Mouse (Mus musculus) left cerebral cortex, postnatal 25 days (tissue): ENCODE results near the gene Fam169a. TPM values are rescaled to one million over a fixed set of nuclear protein-coding genes. Genes with fewer than 3 reads are reported as not detected.
"Not testable (repeated sequence)": the region's sequence is repeated elsewhere in the genome, so short reads cannot be mapped to it uniquely, and the experiment has no call there.

Experiments
- DNase-seq, 2 experiments: peaks; one replicate each; pipeline ENCODE4 v3.0.0; 2022; ENCODE audit warnings: low spot score in 2 of 2, mixed read lengths in 1 of 2
- intact Hi-C: fragments of 180-260 bp; cut with DNase I; formaldehyde crosslinking; loops from one replicate; pipeline ENCODE4 v1.15.1; 2025
- total RNA-seq, 2 experiments: library from RNA; stranded (reverse); gene quantifications; 2 replicates each; pipeline ENCODE4 v1.2.3; 2021

Fam169a gene
- total RNA-seq, result 10 to 100 TPM; 42.6 to 48.6 TPM

- intact Hi-C loops, result no loop called here
- DNase-seq, result no peak
Observed at GRCm38 (mm10) chr13:97066649-97067550, at the start of gene Fam169a. Gene Fam169a (plus strand): TSS chr13:97067286.

GRCm38 (mm10) chr13:97017711-97018110 is 49.4 kb upstream of the Fam169a start:
- no peak for DNase-seq
- intact Hi-C loops, result no loop called here

- intact Hi-C loops, result no loop called here
- DNase-seq, result no peak
Observed at GRCm38 (mm10) chr13:97020122-97020521, 47.0 kb upstream of the Fam169a start.

- DNase-seq, result no peak
- intact Hi-C loops, result no loop called here
Observed at GRCm38 (mm10) chr13:97021906-97022305, 45.2 kb upstream of the Fam169a start.

- no peak for DNase-seq
- intact Hi-C loops, result no loop called here
Observed at GRCm38 (mm10) chr13:97030075-97030474, 37.0 kb upstream of the Fam169a start.

GRCm38 (mm10) chr13:97034262-97034661 is 32.8 kb upstream of the Fam169a start, which contains the start of gene 1700029F12Rik:
Gene 1700029F12Rik (minus strand): TSS chr13:97034362.
- no peak for DNase-seq
- intact Hi-C loops, result no loop called here

GRCm38 (mm10) chr13:97051158-97051557 is 15.9 kb upstream of the Fam169a start:
- peak in 1 of 2 experiments; percentile 20 for DNase-seq
- intact Hi-C loops, result loop anchor here (10.0 kb wide), 1 partner anchor 196 kb away; no protein-coding TSS in a partner anchor

GRCm38 (mm10) chr13:97052667-97053066 is 14.4 kb upstream of the Fam169a start:
- intact Hi-C loops, result loop anchor here (10.0 kb wide), 1 partner anchor 198 kb away; no protein-coding TSS in a partner anchor
- DNase-seq, result peak; percentile 80 to 82

- intact Hi-C loops, result loop anchor here (10.0 kb wide), 1 partner anchor 199 kb away; no protein-coding TSS in a partner anchor
- DNase-seq, result no peak
Observed at GRCm38 (mm10) chr13:97053844-97054243, 13.2 kb upstream of the Fam169a start.

- DNase-seq, result no peak
- intact Hi-C loops, result loop anchor here (10.0 kb wide), 1 partner anchor 203 kb away; no protein-coding TSS in a partner anchor
Observed at GRCm38 (mm10) chr13:97057817-97058216, 9.3 kb upstream of the Fam169a start.

- no peak for DNase-seq
- intact Hi-C loops, result loop anchor here (10.0 kb wide), 1 partner anchor 205 kb away; no protein-coding TSS in a partner anchor
Observed at GRCm38 (mm10) chr13:97059746-97060145, 7.3 kb upstream of the Fam169a start.

GRCm38 (mm10) chr13:97060331-97060730 is 6.8 kb upstream of the Fam169a start:
- no peak for DNase-seq
- intact Hi-C loops, result no loop called here

- intact Hi-C loops, result no loop called here
- no peak for DNase-seq
Observed at GRCm38 (mm10) chr13:97062151-97062550, 4.9 kb upstream of the Fam169a start.

- DNase-seq, result no peak
- intact Hi-C loops, result no loop called here
Observed at GRCm38 (mm10) chr13:97063431-97063830, 3.7 kb upstream of the Fam169a start.

- intact Hi-C loops, result no loop called here
- DNase-seq, result peak in 1 of 2 experiments; percentile 31
Observed at GRCm38 (mm10) chr13:97064413-97064812, 2.7 kb upstream of the Fam169a start.

GRCm38 (mm10) chr13:97064844-97065621 is 2.1 kb upstream of the Fam169a start:
- DNase-seq, intact Hi-C loops: not testable (repeated sequence)

GRCm38 (mm10) chr13:97067691-97068090 is 605 bp downstream of the Fam169a start:
- DNase-seq, result no peak
- intact Hi-C loops, result no loop called here

GRCm38 (mm10) chr13:97068151-97068550 is 1.1 kb downstream of the Fam169a start:
- DNase-seq, result no peak
- intact Hi-C loops, result no loop called here

- DNase-seq, result peak; percentile 17 to 28
- intact Hi-C loops, result no loop called here
Observed at GRCm38 (mm10) chr13:97070931-97071625, 4.0 kb downstream of the Fam169a start.
